Mouse (Mus musculus) heart, postnatal 25 days (tissue): ENCODE data around the gene Olfr523. TPM values are rescaled to one million over a fixed set of nuclear protein-coding genes. Genes with fewer than 3 reads are reported as not detected.

ENCODE experiments used
- DNase-seq: peaks from one replicate; pipeline ENCODE4 v3.0.0; 2022; ENCODE audit warnings: low spot score
- intact Hi-C: fragments of 180-260 bp; cut with DNase I; formaldehyde crosslinking; loops from one replicate; pipeline ENCODE4 v1.15.1; 2025
- total RNA-seq, 2 experiments: library from RNA; stranded (reverse); gene quantifications; 2 replicates each; pipeline ENCODE4 v1.2.3; 2021

Olfr523 gene
- total RNA-seq, 2 experiments from 2014 or later = not detected

GRCm38 (mm10) chr7:140170863-140171262 is 2.2 kb upstream of the Olfr523 start:
- intact Hi-C loops = no loop called here
- no peak for DNase-seq

DNA sequence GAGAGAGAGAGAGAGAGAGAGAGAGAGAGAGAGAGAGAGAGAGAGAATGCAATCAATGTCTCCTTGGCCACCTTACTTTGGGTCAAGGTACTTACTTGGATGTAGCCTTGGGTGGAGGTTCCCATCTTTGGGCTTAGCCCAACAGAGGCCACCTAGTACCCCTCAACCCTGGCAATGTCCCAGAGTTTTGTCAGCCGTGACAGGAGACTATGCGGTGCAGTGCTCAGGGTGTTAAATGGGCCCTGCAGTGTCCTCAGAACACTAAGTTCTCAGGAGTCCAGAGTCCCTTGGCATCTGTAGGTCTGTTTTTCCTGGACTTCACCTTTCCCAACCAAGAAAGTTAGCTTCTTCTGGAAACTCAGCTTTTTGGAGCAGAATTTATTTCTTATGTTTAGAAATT is 6.2 kb downstream of the Olfr523 start:
- intact Hi-C loops = no loop called here
- no peak for DNase-seq

- intact Hi-C loops = no loop called here
- DNase-seq = no peak
These were observed 7.7 kb downstream of the Olfr523 start for GRCm38 (mm10) chr7:140180692-140181091.

- no peak for DNase-seq
- intact Hi-C loops = no loop called here
These were observed 11.2 kb downstream of the Olfr523 start for GRCm38 (mm10) chr7:140184206-140184605.

DNA sequence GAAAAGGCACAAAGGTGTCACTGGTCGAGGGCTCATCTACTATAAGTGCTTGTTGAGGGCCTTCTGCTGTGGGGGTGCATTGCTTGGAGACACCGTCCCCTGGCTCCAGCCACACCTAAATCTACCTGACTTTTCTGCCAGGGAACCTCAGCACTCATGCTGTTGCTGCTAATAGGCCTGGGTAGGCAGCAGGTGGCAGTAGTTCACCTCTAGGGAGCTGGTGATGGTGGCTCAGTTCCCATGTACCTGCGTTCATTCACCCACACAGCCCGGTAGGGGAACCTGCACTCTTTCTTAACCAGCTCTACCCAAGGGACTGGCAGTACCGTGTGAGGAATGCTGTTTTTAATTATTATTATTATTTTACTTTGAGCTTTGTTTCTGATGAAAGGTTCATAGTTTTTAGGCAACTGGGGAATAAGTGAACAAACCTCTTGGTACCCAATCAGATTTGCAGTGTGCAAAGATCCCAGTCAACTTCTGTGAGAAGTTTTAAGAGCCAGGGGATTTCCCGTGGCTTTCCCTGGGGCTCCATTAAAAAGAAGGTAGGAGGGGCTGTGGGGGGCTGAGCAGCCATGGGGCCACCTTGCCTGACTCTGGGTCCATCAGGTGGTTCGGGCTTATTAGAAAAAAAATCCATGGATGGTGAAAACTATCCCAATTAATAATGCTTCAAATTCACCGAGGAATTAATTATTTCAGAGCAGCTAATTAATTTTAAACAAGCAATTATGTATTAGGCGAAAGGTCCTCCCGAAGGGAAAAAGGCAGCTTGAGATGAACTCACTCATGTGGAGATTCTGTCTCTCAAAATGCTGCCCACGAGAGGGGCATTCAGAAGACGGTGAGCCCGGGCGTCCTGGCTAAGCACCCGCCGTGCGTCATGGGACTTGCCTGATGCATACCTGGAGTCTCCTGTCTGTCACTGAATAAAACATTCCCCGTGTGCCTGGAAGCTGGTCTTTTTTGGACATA is 13.9 kb downstream of the Olfr523 start:
- DNase-seq = no peak
- intact Hi-C loops = no loop called here

DNA sequence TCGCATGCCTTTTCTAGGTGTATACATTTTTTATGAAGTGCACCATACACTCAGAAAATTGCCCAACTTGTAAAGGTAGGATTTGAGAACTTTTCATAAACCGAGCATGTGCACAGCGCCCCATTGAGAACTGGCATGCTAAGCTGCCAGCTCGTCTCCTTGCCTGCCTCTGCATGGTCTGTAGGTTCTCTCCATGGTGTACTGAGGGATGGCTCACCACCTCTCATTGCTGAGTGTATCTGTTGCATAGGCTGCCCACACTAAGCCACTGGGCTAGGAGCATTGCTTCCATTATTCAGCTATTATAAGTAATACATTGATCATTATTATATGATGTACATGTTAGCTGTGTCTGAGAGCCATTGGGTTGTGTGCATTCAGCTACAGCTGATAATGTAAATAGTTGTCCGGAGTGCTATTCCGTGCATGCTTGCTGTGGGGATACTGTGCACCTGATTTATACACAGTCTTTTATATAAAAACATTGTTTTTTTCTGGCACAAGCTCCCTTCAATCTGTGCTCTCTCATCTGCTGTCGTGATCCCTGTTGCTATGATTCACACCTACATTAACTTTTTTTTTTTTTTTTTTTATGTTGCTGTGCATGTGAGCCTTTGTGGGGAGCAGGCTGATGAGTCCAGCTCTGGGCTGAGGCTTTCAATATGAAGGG is 14.8 kb downstream of the Olfr523 start:
- no peak for DNase-seq
- intact Hi-C loops = no loop called here

DNA sequence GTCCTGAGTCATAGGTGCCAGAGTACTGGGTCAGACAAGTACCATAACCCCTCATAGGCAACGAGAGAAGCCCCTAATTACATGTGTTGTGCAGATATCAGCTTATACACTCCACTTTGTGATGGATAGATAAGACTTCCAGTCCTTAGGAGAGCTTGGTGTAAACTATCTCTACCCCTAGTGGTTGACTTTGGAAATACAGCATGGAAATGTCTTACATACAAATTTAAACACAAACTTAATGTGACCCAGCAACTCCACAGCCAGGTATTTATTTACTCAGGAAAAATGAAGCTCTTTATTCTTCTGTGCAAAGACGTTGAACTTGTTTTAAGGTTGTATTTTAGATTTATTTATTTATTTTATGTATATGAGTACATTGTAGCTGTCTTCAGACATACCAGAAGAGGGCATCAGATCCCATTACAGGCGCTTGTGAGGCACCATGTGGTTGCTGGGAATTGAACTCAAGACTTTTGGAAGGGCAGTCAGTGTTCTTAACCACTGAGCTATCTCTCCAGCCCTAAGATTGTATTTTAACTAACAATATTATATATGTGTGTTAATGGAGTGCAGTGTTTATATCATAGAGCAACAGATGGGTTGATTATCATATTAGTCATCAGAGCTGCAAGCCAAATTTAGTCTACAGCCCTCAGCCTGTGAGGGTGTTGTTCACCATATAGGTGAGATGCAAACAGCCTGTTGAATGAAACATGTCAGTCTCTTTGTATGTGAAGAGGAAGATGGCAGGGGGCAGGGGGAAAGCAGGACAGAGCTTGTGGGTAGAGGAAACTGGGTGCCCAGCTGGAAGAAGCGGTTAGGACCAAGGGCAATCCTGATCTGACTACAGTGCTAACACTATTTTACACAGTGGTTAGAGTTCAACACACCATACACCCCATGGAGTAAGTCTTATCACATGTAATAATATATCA is 15.6 kb downstream of the Olfr523 start:
- no peak for DNase-seq
- intact Hi-C loops = no loop called here

GRCm38 (mm10) chr7:140190435-140190834 is 17.4 kb downstream of the Olfr523 start:
- DNase-seq = no peak
- intact Hi-C loops = no loop called here

DNA sequence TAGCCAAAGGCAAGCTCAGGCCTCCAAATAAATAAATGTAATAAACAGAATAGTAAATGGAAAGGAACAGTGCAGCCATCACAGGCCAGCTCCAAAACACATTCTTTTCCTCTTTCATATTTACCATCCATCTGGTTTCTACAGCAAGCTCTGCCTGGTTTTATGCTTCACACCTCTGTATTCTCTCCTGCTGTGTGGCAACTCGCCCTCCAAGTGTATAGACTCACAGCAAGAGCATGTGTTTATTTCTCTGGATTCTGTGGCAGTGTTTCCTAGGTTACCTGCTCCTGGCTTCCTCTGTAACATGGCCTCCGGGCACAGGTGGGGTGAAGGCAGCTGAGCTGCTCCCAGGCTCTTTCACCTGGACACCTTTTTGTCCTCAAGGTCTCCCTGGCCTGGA is 19.4 kb downstream of the Olfr523 start:
- intact Hi-C loops = no loop called here
- no peak for DNase-seq

- no peak for DNase-seq
- intact Hi-C loops = no loop called here
These were observed 19.8 kb downstream of the Olfr523 start for GRCm38 (mm10) chr7:140192851-140193250.

DNA sequence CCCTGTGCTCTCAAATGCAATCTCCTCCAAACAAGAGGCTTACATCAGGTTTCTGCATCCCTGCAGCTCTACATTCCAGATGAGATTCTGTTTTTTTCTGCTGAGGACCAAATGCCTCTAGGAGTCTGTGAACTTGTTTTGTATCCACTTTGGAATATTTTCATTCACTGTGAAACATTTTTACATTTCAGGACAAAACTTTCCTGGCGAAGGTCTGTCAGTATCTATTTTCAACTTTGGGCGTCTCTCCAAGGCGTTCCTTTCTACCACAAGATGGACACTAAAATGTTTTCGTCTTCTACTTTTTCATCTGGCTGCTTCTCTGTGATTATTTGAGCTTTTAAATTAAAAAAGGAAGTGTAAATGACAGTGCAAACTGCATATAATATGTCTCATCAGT is 21.0 kb downstream of the Olfr523 start:
- DNase-seq = no peak
- intact Hi-C loops = no loop called here

DNA sequence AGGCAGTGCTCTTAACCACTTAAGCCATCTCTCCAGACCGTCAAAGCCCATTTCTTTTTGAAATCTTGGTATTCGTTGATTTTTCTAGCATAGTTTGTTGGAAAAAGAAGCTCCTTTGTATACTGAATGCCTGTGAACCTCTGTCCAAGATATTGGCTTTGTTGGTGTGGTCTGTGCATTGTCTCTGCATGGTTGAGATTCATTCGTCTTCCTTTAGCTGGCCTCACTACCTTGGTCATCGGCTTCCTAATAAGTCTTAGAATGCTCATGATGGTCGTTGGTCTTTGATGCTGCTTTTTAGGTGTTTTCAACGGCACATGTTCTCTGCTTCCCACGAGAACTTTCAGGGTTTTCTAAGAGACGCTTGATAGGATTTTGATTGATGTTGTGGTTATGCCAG is 23.0 kb downstream of the Olfr523 start:
- intact Hi-C loops = no loop called here
- no peak for DNase-seq

DNA sequence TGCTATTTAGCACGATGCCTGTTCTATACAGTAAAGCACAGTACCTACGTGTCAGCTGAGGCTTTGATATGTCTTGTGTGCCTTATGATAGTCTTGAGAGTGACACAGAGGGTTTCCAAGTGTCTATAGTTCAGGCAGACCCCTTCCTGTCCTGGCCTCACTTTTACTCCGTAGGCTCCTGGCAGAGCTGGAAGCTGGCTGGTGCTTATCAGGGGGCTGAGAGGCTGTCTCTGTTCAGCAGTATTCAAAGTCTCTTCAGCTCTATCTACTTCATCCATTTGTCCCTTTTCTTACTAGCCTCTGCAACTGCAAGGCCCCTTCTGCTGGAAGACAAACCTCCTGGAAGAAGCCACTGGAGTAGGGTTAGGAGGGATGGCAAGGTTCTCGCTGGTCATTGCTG is 28.1 kb downstream of the Olfr523 start:
- DNase-seq = no peak
- intact Hi-C loops = no loop called here

- intact Hi-C loops = no loop called here
- no peak for DNase-seq
These were observed 32.8 kb downstream of the Olfr523 start, which contains the start of gene Olfr524 for GRCm38 (mm10) chr7:140205864-140206263. Gene Olfr524 (minus strand): TSS chr7:140205964.

GRCm38 (mm10) chr7:140206904-140207303 is 33.9 kb downstream of the Olfr523 start:
- intact Hi-C loops = no loop called here
- no peak for DNase-seq

DNA sequence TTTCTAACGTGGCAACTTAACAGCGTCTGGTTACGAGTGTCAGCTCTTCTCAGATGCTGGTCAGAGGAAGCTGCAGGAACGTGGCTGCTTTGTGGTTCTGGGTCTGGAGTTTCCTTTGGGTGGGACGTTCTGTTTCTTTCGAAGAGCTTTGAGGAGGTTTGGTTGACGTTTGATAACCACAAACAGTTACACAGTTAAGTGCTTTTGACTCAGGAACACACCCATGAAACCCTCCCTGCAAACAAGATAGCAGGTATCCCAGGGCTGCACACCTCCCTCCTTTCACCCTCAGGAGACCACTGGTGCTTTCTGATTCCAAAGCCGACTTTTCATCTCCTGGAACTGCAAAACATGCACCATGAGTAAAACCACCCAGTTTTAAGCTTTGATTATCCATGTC is 35.1 kb downstream of the Olfr523 start:
- intact Hi-C loops = no loop called here
- DNase-seq = no peak

GRCm38 (mm10) chr7:140208677-140209076 is 35.7 kb downstream of the Olfr523 start:
- DNase-seq = no peak
- intact Hi-C loops = no loop called here

DNA sequence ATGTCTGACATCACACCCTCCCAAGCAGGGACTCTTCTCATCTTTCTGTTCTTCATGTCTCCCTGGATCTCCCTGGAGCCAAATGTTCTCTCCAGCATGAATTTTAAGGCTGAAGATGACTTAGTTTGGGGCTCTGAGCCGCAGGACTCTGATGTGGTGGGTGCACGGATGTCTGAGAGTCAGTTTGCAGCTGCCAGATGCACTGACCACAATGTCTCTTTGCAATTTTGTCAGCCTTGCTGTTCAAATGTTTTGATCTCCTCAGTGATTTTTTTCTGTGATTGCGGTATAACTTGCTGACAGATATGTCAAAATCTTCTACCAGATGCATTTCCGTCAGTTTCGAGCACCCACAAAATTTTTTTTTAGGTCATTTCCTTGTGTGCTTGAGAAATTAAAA is 40.8 kb downstream of the Olfr523 start:
- no peak for DNase-seq
- intact Hi-C loops = no loop called here

DNA sequence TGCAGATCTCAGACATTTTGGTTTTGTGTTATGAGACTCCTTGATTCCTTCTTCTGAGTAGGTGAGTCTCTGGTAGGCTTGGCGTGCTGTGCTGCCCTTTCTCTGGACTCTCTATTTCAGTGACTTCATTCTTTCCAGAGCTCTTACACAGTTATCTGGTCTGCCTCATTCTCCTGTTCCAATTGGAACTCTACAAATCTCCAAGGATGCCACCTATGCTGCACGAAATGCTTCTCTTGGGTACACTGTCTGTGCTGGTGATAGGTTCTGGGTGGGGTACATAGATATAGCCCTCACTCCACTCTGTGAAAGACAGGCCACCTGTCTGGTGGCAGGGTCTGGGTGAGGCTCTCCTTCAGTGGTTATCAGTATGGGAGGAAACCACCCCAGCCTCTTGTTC is 45.0 kb downstream of the Olfr523 start, which contains the start of gene Cd163l1:
Gene Cd163l1 (plus strand): TSS at position 301 of the 400 bp plus-strand sequence.
- DNase-seq = no peak
- intact Hi-C loops = no loop called here

- no peak for DNase-seq
- intact Hi-C loops = no loop called here
These were observed 46.3 kb downstream of the Olfr523 start for GRCm38 (mm10) chr7:140219268-140219667.
